Mouse (Mus musculus): ENCODE measurements around the gene Zfp652. TPM values are rescaled to one million over a fixed set of nuclear protein-coding genes. Genes with fewer than 3 reads are reported as not detected.
"Not testable (repeated sequence)": the region's sequence is repeated elsewhere in the genome, so short reads cannot be mapped to it uniquely, and the experiment has no call there.

The Zfp652 gene
- polyA plus RNA-seq, 1 experiment, result 30.1 TPM

GRCm38 (mm10) chr11:95876296-95876695 is 163.8 kb downstream of the Zfp652 start:
- no peak overlapping the region for H3K4me3 ChIP-seq (replicated peaks; ENCODE audit: insufficient read depth, low read depth, low read length)
- no peak overlapping the region for H3K27ac ChIP-seq (ENCODE audit: insufficient read depth, low read length)
- TF ChIP-seq CTCF (IDR thresholded peaks at IDR 0.05; ENCODE audit: borderline replicate concordance, insufficient read depth, low read depth, low read length) (peak; percentile 76), POLR2A (IDR thresholded peaks at IDR 0.05; ENCODE audit: borderline replicate concordance, insufficient read depth, low read length) (no peak)
- peak; percentile 24 to 44 for DNase-seq
- H3K4me1 ChIP-seq (ENCODE audit: control insufficient read depth, insufficient read depth, low read length), result no peaks in the 10 kb centered on the region
- 17% methylated on average over 7 of the region's 7 CpGs for WGBS
- H3K27me3 ChIP-seq (ENCODE audit: control insufficient read depth, insufficient read depth, low read length), result no peaks in the 10 kb centered on the region

GRCm38 (mm10) chr11:95879861-95880260 is 167.4 kb downstream of the Zfp652 start:
- not testable (repeated sequence) for H3K27ac ChIP-seq (ENCODE audit: insufficient read depth, low read length); DNase-seq; H3K27me3 ChIP-seq (ENCODE audit: control insufficient read depth, insufficient read depth, low read length); H3K4me1 ChIP-seq (ENCODE audit: control insufficient read depth, insufficient read depth, low read length); H3K4me3 ChIP-seq (replicated peaks; ENCODE audit: insufficient read depth, low read depth, low read length)
- WGBS, result 79% methylated on average over 2 of the region's 2 CpGs

Other genes with a start within 250 kb of the Zfp652 start
- gene Nxph3, start 198.1 kb upstream of the Zfp652 start, polyA plus RNA-seq (2012; rRNA removed), result 18.6 and 19.9 TPM in 2 replicates
- 4.5 and 6.4 TPM in 2 replicates for gene Ngfr, start 124.9 kb upstream of the Zfp652 start, polyA plus RNA-seq (2012; rRNA removed)
- gene Phb, start 45.7 kb upstream of the Zfp652 start, polyA plus RNA-seq (2012; rRNA removed), result 241 and 253 TPM in 2 replicates
- 0.69 and 0.70 TPM in 2 replicates for gene B130006D01Rik, start 10.9 kb downstream of the Zfp652 start, polyA plus RNA-seq (2012; rRNA removed)
- gene Phospho1, start 111.8 kb downstream of the Zfp652 start, polyA plus RNA-seq (2012; rRNA removed), result 110 and 122 TPM in 2 replicates
- gene Gngt2, start 124.5 kb downstream of the Zfp652 start, polyA plus RNA-seq (2012; rRNA removed), result 3.5 and 5.4 TPM in 2 replicates
- gene Abi3, start 129.8 kb downstream of the Zfp652 start, polyA plus RNA-seq (2012; rRNA removed), result 3.2 and 3.9 TPM in 2 replicates
- gene B4galnt2, start 202.2 kb downstream of the Zfp652 start, polyA plus RNA-seq (2012; rRNA removed), result not detected in 2 replicates